Comparison of ENCODE assay signal across 8 mouse cellular contexts in the genomic region with DNA sequence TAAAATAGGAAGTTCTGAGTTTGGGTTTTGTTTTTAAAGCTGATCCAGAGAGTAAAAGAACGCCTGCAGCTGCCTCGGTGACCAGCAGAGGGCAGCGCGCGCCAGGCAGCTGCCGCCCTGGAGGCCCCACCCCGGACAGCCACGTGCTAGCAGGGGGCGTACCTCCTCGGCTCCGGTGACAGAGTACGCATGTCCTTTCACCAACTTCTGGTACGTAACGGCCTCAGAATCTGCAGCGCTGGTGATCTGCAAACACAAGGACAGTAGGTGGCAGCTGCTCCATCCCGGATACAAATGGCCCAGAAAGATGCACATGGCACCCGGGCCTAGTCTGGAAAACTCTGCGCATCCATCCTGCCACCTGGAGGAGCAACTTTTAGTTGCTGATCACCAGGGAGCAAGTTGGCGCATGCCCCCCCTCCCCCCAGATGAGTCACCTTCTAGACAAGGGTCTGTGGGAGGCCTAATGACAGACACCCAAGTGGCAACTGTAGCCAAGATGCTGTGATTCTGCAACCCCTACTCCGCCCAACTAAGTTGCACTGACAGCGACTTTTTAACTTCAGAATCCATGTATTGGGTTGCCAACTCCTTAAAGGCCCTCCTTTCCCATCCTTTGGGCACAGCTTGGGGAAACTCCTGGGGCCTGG. TPM values are rescaled to one million over a fixed set of nuclear protein-coding genes. Genes with fewer than 3 reads are reported as not detected.
A peak's percentile ranks its signal among the peaks of the same experiment; 100 is the strongest.
DNase-seq lines count a peak whose midpoint lies in the region; ATAC-seq and TF ChIP-seq lines count a peak whose summit lies in the region.

No protein-coding gene starts in this region.

- peak overlapping the region; percentile 23 for H3K4me3 ChIP-seq in embryonic facial prominence, embryonic 12.5 days
- H3K4me3 ChIP-seq in limb, embryonic 10.5 days = peak overlapping the region; percentile 45
- H3K4me3 ChIP-seq in midbrain, embryonic 13.5 days (replicated peaks) = peak overlapping the region; percentile 18
- peak overlapping the region; percentile 11 for H3K4me3 ChIP-seq in small intestine, adult 2 months (ENCODE audit: low read depth, low read length)

- WGBS in embryonic facial prominence, embryonic 12.5 days = 10% methylated on average over 21 of the region's 21 CpGs
- WGBS in limb, embryonic 10.5 days = 12% methylated on average over 21 of the region's 21 CpGs
- 11% methylated on average over 21 of the region's 21 CpGs for WGBS in midbrain, embryonic 13.5 days
- 12% methylated on average over 21 of the region's 21 CpGs for WGBS in small intestine, adult 2 months

- no peak overlapping the region for H3K27ac ChIP-seq in embryonic facial prominence, embryonic 12.5 days
- H3K27ac ChIP-seq in limb, embryonic 10.5 days = peak overlapping the region; percentile 75; the same call in 1 of the 2 replicates
- no peak overlapping the region for H3K27ac ChIP-seq in midbrain, embryonic 13.5 days
- H3K27ac ChIP-seq in small intestine, adult 2 months (ENCODE audit: insufficient read depth, low read depth, low read length) = no peak overlapping the region

- H3K36me3 ChIP-seq in embryonic facial prominence, embryonic 12.5 days = peaks cover 59% of the 10 kb centered on the region
- peaks cover 74% of the 10 kb centered on the region for H3K36me3 ChIP-seq in limb, embryonic 10.5 days
- peaks cover 56% of the 10 kb centered on the region for H3K36me3 ChIP-seq in midbrain, embryonic 13.5 days
- peaks cover 3% of the 10 kb centered on the region; the same call in 1 of the 2 replicates for H3K36me3 ChIP-seq in small intestine, adult 2 months (ENCODE audit: control insufficient read depth, insufficient read depth, low read length)

- H3K9me3 ChIP-seq in embryonic facial prominence, embryonic 12.5 days = no peaks in the 10 kb centered on the region
- no peaks in the 10 kb centered on the region for H3K9me3 ChIP-seq in limb, embryonic 10.5 days (replicated peaks)
- no peaks in the 10 kb centered on the region for H3K9me3 ChIP-seq in midbrain, embryonic 13.5 days

- TF ChIP-seq POLR2A in small intestine, adult 2 months (IDR thresholded peaks at IDR 0.05; ENCODE audit: low read depth, low read length) = no peak

- peak; percentile 91 for ATAC-seq in embryonic facial prominence, embryonic 12.5 days (ENCODE audit: insufficient number of reproducible peaks, insufficient read depth, low FRiP score, low TSS enrichment)
- ATAC-seq in midbrain, embryonic 13.5 days = peak; percentile 95

- no peaks in the 10 kb centered on the region for H3K27me3 ChIP-seq in embryonic facial prominence, embryonic 12.5 days
- no peaks in the 10 kb centered on the region for H3K27me3 ChIP-seq in limb, embryonic 10.5 days (ENCODE audit: low read depth, poor library complexity, severe bottlenecking)
- H3K27me3 ChIP-seq in midbrain, embryonic 13.5 days = no peaks in the 10 kb centered on the region
- H3K27me3 ChIP-seq in small intestine, adult 2 months (ENCODE audit: control insufficient read depth, insufficient read depth, low read length) = no peaks in the 10 kb centered on the region

- no peak overlapping the region for H3K9ac ChIP-seq in embryonic facial prominence, embryonic 12.5 days
- peak overlapping the region; percentile 19; the same call in 1 of the 2 replicates for H3K9ac ChIP-seq in midbrain, embryonic 13.5 days (replicated peaks)

- peak; percentile 93 for TF ChIP-seq CTCF in small intestine, adult 2 months (IDR thresholded peaks at IDR 0.05; ENCODE audit: extremely low read depth, insufficient read length, insufficient replicate concordance, low read depth, low read length)

- peak overlapping the region; percentile 50 for H3K4me2 ChIP-seq in embryonic facial prominence, embryonic 12.5 days (replicated peaks)
- peak overlapping the region; percentile 51 for H3K4me2 ChIP-seq in midbrain, embryonic 13.5 days (replicated peaks)

- DNase-seq in 3T3-L1 (ENCODE audit: low read depth, low spot score) = peak; percentile 96
- peak; percentile 95 to 97 for DNase-seq in adrenal gland, postnatal 36 days
- peak; percentile 99 for DNase-seq in heart, adult 11 months
- peak; percentile 95 for DNase-seq in kidney, adult 11 months
- DNase-seq in limb, embryonic 10.5 days (ENCODE audit: low spot score) = peak; percentile 90

- H3K4me1 ChIP-seq in embryonic facial prominence, embryonic 12.5 days = peaks cover 9% of the 10 kb centered on the region; the same call in 1 of the 2 replicates
- peaks cover 18% of the 10 kb centered on the region for H3K4me1 ChIP-seq in limb, embryonic 10.5 days
- peaks cover 17% of the 10 kb centered on the region for H3K4me1 ChIP-seq in midbrain, embryonic 13.5 days (replicated peaks)
- H3K4me1 ChIP-seq in small intestine, adult 2 months (ENCODE audit: control insufficient read depth, insufficient read depth, insufficient read length, low read length) = no peaks in the 10 kb centered on the region

RNA-seq across cellular contexts. Expression of a gene that starts 27.5 kb away (rescaled TPM):
- 10 to 100 TPM; 67.0 to 88.1 TPM for total RNA-seq in adrenal gland, postnatal 36 days (2021)
- 141 and 152 TPM in 2 replicates for polyA plus RNA-seq in embryonic facial prominence, embryonic 12.5 days (2016; fragmentation: Nextera tagmentation; extraction: Ambion mirVana)
- polyA plus RNA-seq in limb, embryonic 10.5 days (2016; fragmentation: Nextera tagmentation; extraction: Ambion mirVana) = 65.2 and 86.5 TPM in 2 replicates
- 75.3 and 80.9 TPM in 2 replicates for polyA plus RNA-seq in midbrain, embryonic 13.5 days (2015; fragmentation: Nextera tagmentation; extraction: Ambion mirVana)
- 6.6 and 6.7 TPM in 2 replicates for polyA plus RNA-seq in small intestine, adult 2 months (2012; rRNA removed)
